Mouse (Mus musculus): ENCODE data around the gene Ndufaf7.

DNA sequence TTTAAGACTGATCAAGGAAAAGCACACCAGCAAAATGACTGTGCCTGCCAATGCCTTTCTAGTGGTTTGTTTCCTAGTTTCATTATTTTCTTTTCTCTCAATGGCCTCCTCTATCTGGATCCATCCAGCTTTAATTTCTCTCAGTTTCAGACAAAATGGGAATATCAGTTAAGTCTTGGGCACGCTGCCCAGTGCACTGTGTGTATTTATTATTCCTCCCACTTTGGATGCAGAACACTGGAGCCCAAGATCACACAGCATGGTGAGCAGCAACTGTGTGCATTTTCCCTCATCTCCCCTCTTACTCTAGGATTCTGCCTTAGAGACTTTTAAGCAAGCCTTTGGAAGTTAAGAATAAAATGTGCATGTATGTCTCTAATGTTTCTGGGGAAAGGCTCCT lies 27.5 kb downstream of the Ndufaf7 start:
- TF ChIP-seq POLR2A (IDR thresholded peaks at IDR 0.05; ENCODE audit: low read depth, low read length) (no peak), CTCF (IDR thresholded peaks at IDR 0.05; ENCODE audit: extremely low read depth, insufficient read length, insufficient replicate concordance, low read depth, low read length) (no peak)
